Mouse (Mus musculus) bone marrow macrophage, adult 2 months (primary cell): ENCODE data around the gene Aldoart2.

Experiments used
- CTCF ChIP-seq: IDR thresholded peaks from 2 replicates; pipeline ENCODE4 v1.5.1; 2012; ENCODE audit warnings: low read depth, mild to moderate bottlenecking, low read length, moderate library complexity
- POLR2A ChIP-seq: IDR thresholded peaks from 2 replicates; pipeline ENCODE4 v1.6.1; 2012; ENCODE audit warnings: mild to moderate bottlenecking, low read depth, low read length, borderline replicate concordance

DNA sequence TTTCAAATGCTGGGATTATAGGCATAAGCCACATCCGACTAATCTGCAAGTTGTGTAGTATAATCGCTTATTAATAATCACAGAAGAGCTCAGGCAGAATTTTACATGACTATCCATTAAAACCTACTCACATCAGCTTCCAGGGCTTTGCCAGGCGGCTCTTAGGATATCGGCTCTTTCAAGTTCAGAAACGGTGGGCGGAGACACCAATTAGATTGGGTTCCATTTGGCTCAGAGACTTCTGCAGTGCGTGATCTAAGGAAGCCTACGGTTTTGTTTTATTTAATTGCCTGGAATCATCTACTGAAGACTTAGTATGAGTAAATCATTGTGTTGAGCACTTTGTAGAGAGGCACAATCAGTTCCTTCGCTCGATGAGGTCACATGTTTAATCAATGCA is 6.6 kb downstream of the Aldoart2 start:
- TF ChIP-seq CTCF (no peak), POLR2A (no peak)
